ENCODE assay signal across 11 mouse cellular contexts in the genomic region with DNA sequence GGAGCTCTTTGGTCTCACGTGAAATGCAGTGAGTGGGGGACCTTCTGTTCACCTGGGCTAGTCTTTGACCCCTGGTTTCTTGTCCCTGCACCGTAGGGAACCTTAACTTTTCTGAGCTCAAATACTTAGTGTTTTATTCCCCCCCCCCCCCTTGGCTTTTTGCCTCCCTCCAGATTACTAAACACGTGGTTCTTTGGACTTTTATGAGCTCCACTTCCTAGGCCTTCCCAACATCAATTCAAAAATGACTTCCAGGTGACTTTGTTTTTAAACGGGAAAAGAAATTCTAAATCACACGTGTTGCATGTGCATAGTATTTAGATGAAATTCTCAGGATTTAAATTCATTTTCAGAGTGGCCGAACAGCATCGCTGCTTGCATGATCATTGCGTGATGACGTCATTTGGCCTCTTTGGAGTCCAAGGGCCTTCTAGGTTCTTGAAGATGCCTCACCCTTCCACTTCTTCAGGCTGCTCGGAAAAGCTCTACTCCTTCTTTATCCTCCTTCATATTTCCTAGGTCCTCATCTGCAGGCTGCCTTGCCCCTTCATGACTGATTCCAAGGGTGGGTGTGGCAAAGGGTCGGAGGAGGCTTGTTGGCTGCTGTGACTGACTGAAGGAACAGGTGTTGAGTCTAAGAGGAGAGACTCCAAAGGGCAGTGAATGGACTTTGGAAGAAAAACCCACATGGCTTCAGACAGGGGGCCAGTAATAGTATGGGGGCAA. TPM values are rescaled to one million over a fixed set of nuclear protein-coding genes. Genes with fewer than 3 reads are reported as not detected.
A peak's percentile ranks its signal among the peaks of the same experiment; 100 is the strongest.
DNase-seq lines count a peak whose midpoint lies in the region; ATAC-seq and TF ChIP-seq lines count a peak whose summit lies in the region.
"Had no signal": no experiment of that assay in that cellular context is flagged by ENCODE, and none has a peak within 500 bp of the region (broad histone marks: within the 10 kb centered on the region; RNA-seq: fewer than 3 reads in every experiment).

No protein-coding gene starts in this region.

- DNase-seq in heart, adult 2 months: no peak
- no peak for DNase-seq in left cerebral cortex, adult 2 months (ENCODE audit: extremely low spot score in 1 of 2, low spot score in 2 of 2)
- no peak for DNase-seq in right cerebral cortex, postnatal 36 days (ENCODE audit: low spot score in 2 of 2)
- DNase-seq: thymus, adult 2 months had no signal

- H3K9me3 ChIP-seq in heart, embryonic 15.5 days (replicated peaks): no peaks in the 10 kb centered on the region
- H3K9me3 ChIP-seq in embryonic facial prominence, embryonic 12.5 days: no peaks in the 10 kb centered on the region
- H3K9me3 ChIP-seq in intestine, embryonic 15.5 days: no peaks in the 10 kb centered on the region
- no peaks in the 10 kb centered on the region for H3K9me3 ChIP-seq in midbrain, embryonic 16.5 days (replicated peaks; ENCODE audit: control insufficient read depth, low read length, poor library complexity, severe bottlenecking)

- 61% methylated on average over 11 of the region's 11 CpGs for WGBS in heart, embryonic 15.5 days
- WGBS in heart, adult 2 months: 67% methylated on average over 11 of the region's 11 CpGs
- 50% methylated on average over 11 of the region's 11 CpGs for WGBS in embryonic facial prominence, embryonic 12.5 days
- 61% methylated on average over 11 of the region's 11 CpGs for whole genome bisulfite sequencing in intestine, embryonic 15.5 days
- 67% methylated on average over 11 of the region's 11 CpGs for WGBS in midbrain, embryonic 16.5 days

- H3K27ac ChIP-seq in heart, embryonic 15.5 days: no peak overlapping the region; the same call in 1 of the 2 replicates
- no peak overlapping the region for H3K27ac ChIP-seq in heart, adult 2 months
- H3K27ac ChIP-seq in embryonic facial prominence, embryonic 12.5 days: peak overlapping the region; percentile 71; the same call in 1 of the 2 replicates
- no peak overlapping the region for H3K27ac ChIP-seq in intestine, embryonic 15.5 days
- no peak overlapping the region for H3K27ac ChIP-seq in midbrain, embryonic 16.5 days (ENCODE audit: low read length)
- no peak overlapping the region for H3K27ac ChIP-seq in left cerebral cortex, adult 2 months

- peak overlapping the region; percentile 77 for H3K4me3 ChIP-seq in heart, embryonic 15.5 days
- no peak overlapping the region for H3K4me3 ChIP-seq in heart, adult 2 months
- H3K4me3 ChIP-seq in embryonic facial prominence, embryonic 12.5 days: peak overlapping the region; percentile 64
- H3K4me3 ChIP-seq in intestine, embryonic 15.5 days (replicated peaks): peak overlapping the region; percentile 63
- peak overlapping the region; percentile 63 for H3K4me3 ChIP-seq in midbrain, embryonic 16.5 days (ENCODE audit: low read depth, low read length)
- no peak overlapping the region; the same call in 1 of the 2 replicates for H3K4me3 ChIP-seq in left cerebral cortex, adult 2 months

- intact Hi-C loops in heart, adult 2 months (cut with DNase I): no loop called here
- intact Hi-C loops in left cerebral cortex, adult 2 months (cut with DNase I): no loop called here

- H3K27me3 ChIP-seq in heart, embryonic 15.5 days: peaks cover 7% of the 10 kb centered on the region; the same call in 1 of the 2 replicates
- peaks cover 6% of the 10 kb centered on the region for H3K27me3 ChIP-seq in heart, adult 2 months (ENCODE audit: control insufficient read depth, insufficient read depth, low read length)
- 0 out of 2 replicates have a peak, but pooled peaks cover 6% of the 10 kb centered on the region for H3K27me3 ChIP-seq in embryonic facial prominence, embryonic 12.5 days
- H3K27me3 ChIP-seq in intestine, embryonic 15.5 days (replicated peaks): no peaks in the 10 kb centered on the region
- H3K27me3 ChIP-seq in midbrain, embryonic 16.5 days (ENCODE audit: control insufficient read depth, insufficient read depth, low read depth, low read length): no peaks in the 10 kb centered on the region
- H3K27me3 ChIP-seq: CH12.LX had no signal

- TF ChIP-seq POLR2A in heart, adult 2 months (IDR thresholded peaks at IDR 0.05; ENCODE audit: insufficient read depth, low read depth, low read length): no peak

- H3K36me3 ChIP-seq in heart, embryonic 15.5 days: no peaks in the 10 kb centered on the region
- no peaks in the 10 kb centered on the region for H3K36me3 ChIP-seq in heart, adult 2 months (ENCODE audit: control insufficient read depth, insufficient read depth, low read length)
- H3K36me3 ChIP-seq in embryonic facial prominence, embryonic 12.5 days: no peaks in the 10 kb centered on the region
- H3K36me3 ChIP-seq in intestine, embryonic 15.5 days: no peaks in the 10 kb centered on the region
- no peaks in the 10 kb centered on the region for H3K36me3 ChIP-seq in midbrain, embryonic 16.5 days (ENCODE audit: control insufficient read depth, insufficient read depth, low read length)

- no peak for TF ChIP-seq EP300 in heart, adult 2 months (IDR thresholded peaks at IDR 0.05; ENCODE audit: insufficient read depth, low read depth, low read length)

- H3K4me2 ChIP-seq in heart, embryonic 15.5 days: peak overlapping the region; percentile 96
- peak overlapping the region; percentile 76 for H3K4me2 ChIP-seq in embryonic facial prominence, embryonic 12.5 days (replicated peaks)
- H3K4me2 ChIP-seq in intestine, embryonic 15.5 days (replicated peaks): peak overlapping the region; percentile 93
- peak overlapping the region; percentile 93 for H3K4me2 ChIP-seq in midbrain, embryonic 16.5 days (ENCODE audit: low read length)

- peaks cover 12% of the 10 kb centered on the region for H3K4me1 ChIP-seq in heart, embryonic 15.5 days (replicated peaks)
- H3K4me1 ChIP-seq in heart, adult 2 months (ENCODE audit: control insufficient read depth, insufficient read depth, low read length): no peaks in the 10 kb centered on the region; the same call in 1 of the 2 replicates
- H3K4me1 ChIP-seq in embryonic facial prominence, embryonic 12.5 days: peaks cover 10% of the 10 kb centered on the region
- H3K4me1 ChIP-seq in intestine, embryonic 15.5 days (replicated peaks): peaks cover 11% of the 10 kb centered on the region
- no peaks in the 10 kb centered on the region; the same call in 1 of the 2 replicates for H3K4me1 ChIP-seq in midbrain, embryonic 16.5 days (ENCODE audit: control insufficient read depth, insufficient read depth, low read length)

- no peak for TF ChIP-seq CTCF in heart, adult 2 months (IDR thresholded peaks at IDR 0.05)
- TF ChIP-seq CTCF in left cerebral cortex, adult 2 months (IDR thresholded peaks at IDR 0.05): no peak

- ATAC-seq in heart, embryonic 15.5 days (replicated peaks; ENCODE audit: insufficient number of reproducible peaks, insufficient read depth, low FRiP score, low read depth): no peak
- ATAC-seq in embryonic facial prominence, embryonic 12.5 days (ENCODE audit: insufficient number of reproducible peaks, insufficient read depth, low FRiP score, low TSS enrichment): 0 out of 2 replicates have a peak, but pooled peaks have one; percentile 29
- ATAC-seq in intestine, embryonic 15.5 days: peak; percentile 63
- ATAC-seq in midbrain, embryonic 16.5 days: no peak
- no peak for ATAC-seq in megakaryocyte, adult 5-6 weeks (ENCODE audit: poor library complexity, severe bottlenecking)
- ATAC-seq: inflammation-experienced regulatory T-cells, adult 6 months had no signal

- no peaks in the 10 kb centered on the region for H3K79me2 ChIP-seq in heart, adult 2 months (replicated peaks; ENCODE audit: control insufficient read depth, insufficient read depth, low read length)

- no peak overlapping the region for H3K9ac ChIP-seq in heart, embryonic 15.5 days
- no peak overlapping the region for H3K9ac ChIP-seq in heart, adult 2 months (ENCODE audit: low read depth, low read length)
- peak overlapping the region; percentile 79 for H3K9ac ChIP-seq in embryonic facial prominence, embryonic 12.5 days
- H3K9ac ChIP-seq in intestine, embryonic 15.5 days: peak overlapping the region; percentile 74
- H3K9ac ChIP-seq in midbrain, embryonic 16.5 days (ENCODE audit: low read depth, low read length): no peak overlapping the region

RNA-seq across cellular contexts. Expression of a gene that starts 0.9 kb away (rescaled TPM):
- polyA plus RNA-seq in heart, embryonic 15.5 days (2015; fragmentation: Nextera tagmentation; extraction: Ambion mirVana): 2.2 and 2.8 TPM in 2 replicates
- total RNA-seq in heart, adult 2 months (2021): 1 to 10 TPM; 2.0 to 2.3 TPM
- 1.4 and 1.8 TPM in 2 replicates for polyA plus RNA-seq in heart, adult 2 months (2012; rRNA removed)
- polyA plus RNA-seq in embryonic facial prominence, embryonic 12.5 days (2016; fragmentation: Nextera tagmentation; extraction: Ambion mirVana): 7.1 and 8.3 TPM in 2 replicates
- 2.6 and 2.8 TPM in 2 replicates for polyA plus RNA-seq in intestine, embryonic 15.5 days (2015; fragmentation: Nextera tagmentation; extraction: Ambion mirVana)
- 0.80 and 0.83 TPM in 2 replicates for polyA plus RNA-seq in midbrain, embryonic 16.5 days (2015; fragmentation: Nextera tagmentation; extraction: Ambion mirVana)
- total RNA-seq in megakaryocyte, adult 5-6 weeks (2015): 0.07 and 0.22 TPM in 2 replicates
- total RNA-seq in megakaryocyte, adult 5-6 weeks (2017): 0.22 TPM in 1 of 2 replicates, not detected in the other
- 1 to 10 TPM; 1.1 to 1.2 TPM for total RNA-seq in left cerebral cortex, adult 2 months (2021)
- total RNA-seq: CH12.LX had no signal
- polyA plus RNA-seq: inflammation-experienced regulatory T-cells, adult 6 months had no signal

Comparison
In these comparisons a context has a peak if more than half of its experiments do, and no peak if none do; other contexts are left out.
1. H3K4me3 ChIP-seq: peak in heart, embryonic 15.5 days (single experiment), embryonic facial prominence, embryonic 12.5 days (single experiment), intestine, embryonic 15.5 days (single experiment) and midbrain, embryonic 16.5 days (single experiment); none in heart, adult 2 months (single experiment) and left cerebral cortex, adult 2 months (single experiment).
2. ATAC-seq: peak in embryonic facial prominence, embryonic 12.5 days (single experiment) and intestine, embryonic 15.5 days (single experiment); none in heart, embryonic 15.5 days (single experiment), midbrain, embryonic 16.5 days (single experiment) and megakaryocyte, adult 5-6 weeks (single experiment).
3. H3K9ac ChIP-seq: peak in embryonic facial prominence, embryonic 12.5 days (single experiment) and intestine, embryonic 15.5 days (single experiment); none in heart, embryonic 15.5 days (single experiment), heart, adult 2 months (single experiment) and midbrain, embryonic 16.5 days (single experiment).
4. Peak in every context shown above with its lines, with median percentiles within 50 percentile points of each other: H3K4me2 ChIP-seq.